In the genomic region with DNA sequence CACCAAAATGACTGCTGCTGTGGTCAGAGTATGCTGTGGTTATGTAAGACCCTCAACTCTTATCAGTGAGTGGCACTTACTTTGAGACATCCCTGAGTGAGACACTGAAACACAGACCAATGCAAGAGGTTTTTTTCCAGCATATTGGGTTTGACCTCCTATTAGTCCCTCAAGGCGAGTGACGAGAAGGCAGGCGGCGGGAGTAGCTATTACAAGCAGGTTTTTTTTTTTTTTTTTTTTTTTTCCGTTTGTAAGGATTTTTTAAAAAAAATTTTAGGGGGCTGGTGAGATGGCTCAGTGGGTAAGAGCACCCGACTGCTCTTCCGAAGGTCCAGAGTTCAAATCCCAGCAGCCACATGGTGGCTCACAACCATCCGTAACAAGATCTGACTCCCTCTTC, we compare ENCODE assay signal across 6 mouse cellular contexts. TPM values are rescaled to one million over a fixed set of nuclear protein-coding genes. Genes with fewer than 3 reads are reported as not detected.
"Had no signal": no experiment of that assay in that cellular context is flagged by ENCODE, and none has a peak within 500 bp of the region (broad histone marks: within the 10 kb centered on the region; RNA-seq: fewer than 3 reads in every experiment).

No protein-coding gene starts in this region.

RNA-seq across cellular contexts. Expression of a gene that starts 24.7 kb away (rescaled TPM):
- total RNA-seq: neutrophil, adult 5-6 weeks had no signal
- polyA plus RNA-seq: neural tube, embryonic 14.5 days; stomach, embryonic 14.5 days; stomach, embryonic 15.5 days; stomach, embryonic 16.5 days; testis, adult 2 months had no signal
